Mouse (Mus musculus) stomach, postnatal 0 days (tissue): ENCODE measurements at regions not wholly inside any gene's neighbourhood (a gene's known extent, or its start where the extent isn't known, plus 50 kb on each side); places are given as distances from the start of the nearest gene placed in this dataset.

ENCODE experiments used
- ATAC-seq: fragments of 200-750 bp; cut with Nextera tagmentation; 2 replicates; pipeline ENCODE4 v1.8.0; 2017; ENCODE audit not compliant: low FRiP score, low TSS enrichment
- DNase-seq: peaks from one replicate; pipeline ENCODE4 v3.0.0-alpha.2; 2016; ENCODE audit warnings: low spot score
- H3K27ac ChIP-seq: fragments of 300-500 bp; sonication (generic); replicated peaks from 2 replicates; pipeline ENCODE4 v1.5.1; 2014; ENCODE audit warnings: mild to moderate bottlenecking, control low read depth
- H3K27me3 ChIP-seq: fragments of 300-500 bp; sonication (generic); 2 replicates; pipeline ENCODE4 v1.6.1; 2014; ENCODE audit warnings: low read length; ENCODE audit not compliant: control insufficient read depth, insufficient read depth
- H3K36me3 ChIP-seq: fragments of 300-500 bp; sonication (generic); 2 replicates; pipeline ENCODE4 v1.6.1; 2014; ENCODE audit warnings: low read length, mixed read lengths; ENCODE audit not compliant: control insufficient read depth, insufficient read depth
- H3K4me1 ChIP-seq: fragments of 300-500 bp; sonication (generic); replicated peaks from 2 replicates; pipeline ENCODE4 v1.6.1; 2014; ENCODE audit warnings: antibody characterized with exemption; ENCODE audit not compliant: control insufficient read depth, insufficient read depth
- H3K4me2 ChIP-seq: fragments of 300-500 bp; sonication (generic); replicated peaks from 2 replicates; pipeline ENCODE4 v1.6.1; 2014; ENCODE audit warnings: low read depth, mild to moderate bottlenecking, control low read depth, moderate library complexity
- H3K4me3 ChIP-seq: fragments of 300-500 bp; sonication (generic); 2 replicates; pipeline ENCODE4 v1.5.1; 2014; ENCODE audit warnings: low read depth, low read length, control low read depth
- H3K9ac ChIP-seq: fragments of 300-500 bp; sonication (generic); 2 replicates; pipeline ENCODE4 v1.6.1; 2014; ENCODE audit warnings: mild to moderate bottlenecking, low read length, control low read depth, mixed read lengths
- H3K9me3 ChIP-seq: fragments of 300-500 bp; sonication (generic); 2 replicates; pipeline ENCODE4 v1.6.1; 2016; ENCODE audit warnings: low read length; ENCODE audit not compliant: control insufficient read depth
- CTCF ChIP-seq: IDR thresholded peaks from 2 replicates; pipeline ENCODE4 v1.5.1; 2016; ENCODE audit warnings: antibody characterized with exemption, low read depth, mild to moderate bottlenecking, moderate library complexity
- EP300 ChIP-seq: optimal IDR thresholded peaks from 2 replicates; pipeline ENCODE3; 2016; ENCODE audit warnings: antibody characterized with exemption
- WGBS: fragments of 180-500 bp; shearing (Covaris S2); extraction: QIAGEN DNeasy Blood & Tissue Kit; methylation state at CpG from one replicate; pipeline ENCODE4 v1.1.7; 2014; 5-methylcytosine and 5-hydroxymethylcytosine counted together

- Histone ChIP-seq H3K27ac (no peak overlapping the region), H3K9me3 (no peaks in the 10 kb centered on the region), H3K36me3 (no peaks in the 10 kb centered on the region), H3K27me3 (no peaks in the 10 kb centered on the region), H3K4me3 (no peak overlapping the region), H3K4me1 (no peaks in the 10 kb centered on the region), H3K4me2 (no peak overlapping the region), H3K9ac (no peak overlapping the region)
- WGBS = 46% methylated on average over 10 of the region's 10 CpGs
- TF ChIP-seq EP300 (no peak), CTCF (no peak)
- no peak for ATAC-seq
- DNase-seq = peak; percentile 9
Measured at GRCm38 (mm10) chr2:173950164-173950891, 125.8 kb upstream of the Stx16 start.

- Histone ChIP-seq H3K27me3 (no peaks in the 10 kb centered on the region), H3K9me3 (no peaks in the 10 kb centered on the region), H3K9ac (no peak overlapping the region), H3K4me2 (no peak overlapping the region), H3K4me1 (no peaks in the 10 kb centered on the region), H3K36me3 (no peaks in the 10 kb centered on the region), H3K4me3 (no peak overlapping the region), H3K27ac (no peak overlapping the region)
- WGBS = 70% methylated on average over 5 of the region's 5 CpGs
- TF ChIP-seq EP300 = no peak
- no peak for TF ChIP-seq CTCF
- ATAC-seq (no peak), DNase-seq (peak; percentile 8)
Measured at GRCm38 (mm10) chr2:173966111-173966510, 110.0 kb upstream of the Stx16 start.

- H3K36me3 ChIP-seq = no peaks in the 10 kb centered on the region
- no peak for DNase-seq
- H3K27me3 ChIP-seq = no peaks in the 10 kb centered on the region
- no peaks in the 10 kb centered on the region for H3K9me3 ChIP-seq
- H3K4me1 ChIP-seq = no peaks in the 10 kb centered on the region
- no peak overlapping the region for H3K9ac ChIP-seq
- TF ChIP-seq CTCF (no peak), EP300 (no peak)
- H3K27ac ChIP-seq = no peak overlapping the region
- no peak overlapping the region for H3K4me2 ChIP-seq
- 65% methylated on average over 1 of the region's 1 CpGs for WGBS
- no peak overlapping the region for H3K4me3 ChIP-seq
- peak; percentile 46; the same call in 1 of the 2 replicates for ATAC-seq
Measured at GRCm38 (mm10) chr2:173970789-173971188, 105.3 kb upstream of the Stx16 start.

GRCm38 (mm10) chr2:173976314-173977053, 99.6 kb upstream of the Stx16 start:
- 54% methylated on average over 4 of the region's 4 CpGs for WGBS
- Histone ChIP-seq H3K4me2 (no peak overlapping the region), H3K27me3 (no peaks in the 10 kb centered on the region), H3K9ac (no peak overlapping the region), H3K9me3 (no peaks in the 10 kb centered on the region), H3K36me3 (no peaks in the 10 kb centered on the region), H3K4me3 (no peak overlapping the region), H3K27ac (no peak overlapping the region), H3K4me1 (no peaks in the 10 kb centered on the region)
- ATAC-seq = peak; percentile 76
- TF ChIP-seq CTCF (no peak), EP300 (no peak)
- DNase-seq = peak; percentile 45

GRCm38 (mm10) chr2:173977236-173978053, 98.7 kb upstream of the Stx16 start:
- 31% methylated on average over 12 of the region's 12 CpGs for WGBS
- H3K27ac ChIP-seq = peak overlapping the region; percentile 35; the same call in 1 of the 2 replicates
- ATAC-seq (0 out of 2 replicates have a peak, but pooled peaks have one; percentile 48), DNase-seq (peak; percentile 13)
- no peak overlapping the region for H3K9ac ChIP-seq
- no peak overlapping the region for H3K4me2 ChIP-seq
- no peaks in the 10 kb centered on the region for H3K27me3 ChIP-seq
- no peaks in the 10 kb centered on the region for H3K4me1 ChIP-seq
- no peaks in the 10 kb centered on the region for H3K36me3 ChIP-seq
- TF ChIP-seq EP300 (no peak), CTCF (no peak)
- H3K9me3 ChIP-seq = no peaks in the 10 kb centered on the region
- no peak overlapping the region for H3K4me3 ChIP-seq
